8 mouse cellular contexts compared by ENCODE assay signal in genomic region chr1:160231013-160231412, GRCm38 (mm10). TPM values are rescaled to one million over a fixed set of nuclear protein-coding genes. Genes with fewer than 3 reads are reported as not detected.
DNase-seq lines count a peak whose midpoint lies in the region; ATAC-seq and TF ChIP-seq lines count a peak whose summit lies in the region.

No protein-coding gene starts in this region.

- H3K4me3 ChIP-seq in liver, embryonic 14.5 days (ENCODE audit: insufficient read depth in 1 of 2, low read depth in 2 of 2, low read length in 2 of 2): no peak overlapping the region
- no peak overlapping the region for H3K4me3 ChIP-seq in liver, embryonic 11.5 days (ENCODE audit: low read depth, low read length)
- H3K4me3 ChIP-seq in forebrain, embryonic 11.5 days (ENCODE audit: low read depth, low read length): no peak overlapping the region
- H3K4me3 ChIP-seq in forebrain, embryonic 15.5 days: no peak overlapping the region

- no peak for TF ChIP-seq EP300 in liver, embryonic 14.5 days (IDR thresholded peaks at IDR 0.05; ENCODE audit: low read depth)

- H3K27ac ChIP-seq in liver, embryonic 14.5 days: no peak overlapping the region
- H3K27ac ChIP-seq in liver, embryonic 11.5 days (ENCODE audit: low read depth, low read length): no peak overlapping the region
- H3K27ac ChIP-seq in forebrain, embryonic 11.5 days (ENCODE audit: low read depth, low read length): no peak overlapping the region
- no peak overlapping the region for H3K27ac ChIP-seq in forebrain, embryonic 15.5 days (replicated peaks)

- 58% methylated on average over 4 of the region's 4 CpGs for WGBS in liver, embryonic 14.5 days (ENCODE audit: insufficient replicate concordance)
- WGBS in liver, embryonic 11.5 days: 58% methylated on average over 4 of the region's 4 CpGs
- WGBS in forebrain, embryonic 11.5 days: 65% methylated on average over 4 of the region's 4 CpGs
- 49% methylated on average over 4 of the region's 4 CpGs for WGBS in forebrain, embryonic 15.5 days

- intact Hi-C loops in gastrocnemius, postnatal 14 days (cut with DNase I; ENCODE audit: low total_unique reads): loop anchor here (5.0 kb wide), 1 partner anchor 146 kb away; no protein-coding TSS in a partner anchor

- peak; percentile 16 for DNase-seq in gastrocnemius, postnatal 10 days
- no peak for DNase-seq in gastrocnemius, postnatal 14 days
- DNase-seq in liver, embryonic 14.5 days (ENCODE audit: low read depth in 3 of 3, low spot score in 3 of 3): peak in 1 of 3 experiments; percentile 26
- no peak for DNase-seq in liver, embryonic 11.5 days (ENCODE audit: low spot score)
- peak; percentile 32 for DNase-seq in ES-CJ7 (ENCODE audit: low read depth, low spot score)
- DNase-seq in forelimb bud, embryonic 11.5 days (ENCODE audit: low read depth, low spot score): peak; percentile 53
- DNase-seq in forebrain, embryonic 11.5 days (ENCODE audit: low spot score): no peak

- no peak for ATAC-seq in liver, embryonic 14.5 days (ENCODE audit: insufficient read depth)
- ATAC-seq in liver, embryonic 11.5 days (replicated peaks; ENCODE audit: low FRiP score): no peak
- ATAC-seq in forebrain, embryonic 11.5 days (replicated peaks; ENCODE audit: low FRiP score): no peak
- no peak for ATAC-seq in forebrain, embryonic 15.5 days (replicated peaks)

- H3K27me3 ChIP-seq in liver, embryonic 14.5 days (ENCODE audit: control insufficient read depth, insufficient read depth, low read length): no peaks in the 10 kb centered on the region
- H3K27me3 ChIP-seq in liver, embryonic 11.5 days (replicated peaks; ENCODE audit: control insufficient read depth, insufficient read depth, low read length): no peaks in the 10 kb centered on the region
- H3K27me3 ChIP-seq in forebrain, embryonic 11.5 days (ENCODE audit: control insufficient read depth, insufficient read depth, low read length): no peaks in the 10 kb centered on the region
- no peaks in the 10 kb centered on the region for H3K27me3 ChIP-seq in forebrain, embryonic 15.5 days

- H3K36me3 ChIP-seq in liver, embryonic 14.5 days (replicated peaks; ENCODE audit: control insufficient read depth, insufficient read depth, low read depth): no peaks in the 10 kb centered on the region
- no peaks in the 10 kb centered on the region for H3K36me3 ChIP-seq in liver, embryonic 11.5 days (ENCODE audit: control insufficient read depth, insufficient read depth, low read length)
- H3K36me3 ChIP-seq in forebrain, embryonic 11.5 days (ENCODE audit: control insufficient read depth, insufficient read depth, low read length): no peaks in the 10 kb centered on the region
- no peaks in the 10 kb centered on the region for H3K36me3 ChIP-seq in forebrain, embryonic 15.5 days

- H3K4me1 ChIP-seq in liver, embryonic 14.5 days (replicated peaks; ENCODE audit: control insufficient read depth in 2 of 2, insufficient read depth in 2 of 2, low read length in 1 of 2): peaks cover 2% of the 10 kb centered on the region in 2 experiments; a peak in 2 of 4 replicates
- no peaks in the 10 kb centered on the region for H3K4me1 ChIP-seq in liver, embryonic 11.5 days (replicated peaks; ENCODE audit: control insufficient read depth, insufficient read depth, low read length)
- no peaks in the 10 kb centered on the region for H3K4me1 ChIP-seq in forebrain, embryonic 11.5 days (replicated peaks; ENCODE audit: control insufficient read depth, insufficient read depth, low read length)
- H3K4me1 ChIP-seq in forebrain, embryonic 15.5 days: peaks cover 6% of the 10 kb centered on the region

- H3K4me2 ChIP-seq in liver, embryonic 14.5 days (ENCODE audit: low read depth): no peak overlapping the region
- no peak overlapping the region for H3K4me2 ChIP-seq in liver, embryonic 11.5 days
- no peak overlapping the region for H3K4me2 ChIP-seq in forebrain, embryonic 11.5 days (ENCODE audit: low read depth, low read length, severe bottlenecking)
- H3K4me2 ChIP-seq in forebrain, embryonic 15.5 days (replicated peaks): no peak overlapping the region

- TF ChIP-seq CTCF in liver, embryonic 14.5 days (IDR thresholded peaks at IDR 0.05; ENCODE audit: low read depth): peak; percentile 33; the same call in 1 of the 2 replicates

- H3K9ac ChIP-seq in liver, embryonic 14.5 days (replicated peaks): no peak overlapping the region
- no peak overlapping the region for H3K9ac ChIP-seq in liver, embryonic 11.5 days (ENCODE audit: low read depth, low read length)
- H3K9ac ChIP-seq in forebrain, embryonic 11.5 days (ENCODE audit: low read length): no peak overlapping the region
- no peak overlapping the region for H3K9ac ChIP-seq in forebrain, embryonic 15.5 days (replicated peaks)

- H3K9me3 ChIP-seq in liver, embryonic 14.5 days (ENCODE audit: control insufficient read depth, low read length): no peaks in the 10 kb centered on the region
- no peaks in the 10 kb centered on the region for H3K9me3 ChIP-seq in liver, embryonic 11.5 days (ENCODE audit: control insufficient read depth, low read length)
- H3K9me3 ChIP-seq in forebrain, embryonic 11.5 days (ENCODE audit: control insufficient read depth, low read length): no peaks in the 10 kb centered on the region
- no peaks in the 10 kb centered on the region for H3K9me3 ChIP-seq in forebrain, embryonic 15.5 days

RNA-seq across cellular contexts. Expression of gene Cacybp, which starts 18.3 kb away (rescaled TPM):
- total RNA-seq in gastrocnemius, postnatal 10 days (2021): 10 to 100 TPM; 46.5 to 51.4 TPM
- 10 to 100 TPM; 33.6 to 37.9 TPM for total RNA-seq in gastrocnemius, postnatal 14 days (2021)
- 23.2 and 41.9 TPM in 2 replicates for polyA plus RNA-seq in liver, embryonic 14.5 days (2012; rRNA removed)
- polyA plus RNA-seq in liver, embryonic 14.5 days (2014; fragmentation: Nextera tagmentation; extraction: Ambion mirVana): 161 and 163 TPM in 2 replicates
- polyA plus RNA-seq in liver, embryonic 11.5 days (2014; fragmentation: Nextera tagmentation; extraction: Ambion mirVana): 415 and 437 TPM in 2 replicates
- 316 and 341 TPM in 2 replicates for polyA plus RNA-seq in forebrain, embryonic 11.5 days (2014; fragmentation: Nextera tagmentation; extraction: Ambion mirVana)
- polyA plus RNA-seq in forebrain, embryonic 15.5 days (2015; fragmentation: Nextera tagmentation; extraction: Ambion mirVana): 284 and 296 TPM in 2 replicates

RNA-seq across cellular contexts. Expression of gene Mrps14, which starts 36.0 kb away (rescaled TPM):
- total RNA-seq in gastrocnemius, postnatal 10 days (2021): 10 to 100 TPM; 75.7 to 84.0 TPM
- total RNA-seq in gastrocnemius, postnatal 14 days (2021): 10 to 100 TPM; 76.2 to 80.1 TPM
- 12.3 and 34.6 TPM in 2 replicates for polyA plus RNA-seq in liver, embryonic 14.5 days (2012; rRNA removed)
- polyA plus RNA-seq in liver, embryonic 14.5 days (2014; fragmentation: Nextera tagmentation; extraction: Ambion mirVana): 211 and 219 TPM in 2 replicates
- 308 and 309 TPM in 2 replicates for polyA plus RNA-seq in liver, embryonic 11.5 days (2014; fragmentation: Nextera tagmentation; extraction: Ambion mirVana)
- polyA plus RNA-seq in forebrain, embryonic 11.5 days (2014; fragmentation: Nextera tagmentation; extraction: Ambion mirVana): 225 and 235 TPM in 2 replicates
- polyA plus RNA-seq in forebrain, embryonic 15.5 days (2015; fragmentation: Nextera tagmentation; extraction: Ambion mirVana): 178 and 182 TPM in 2 replicates

Comparison
In these comparisons a context has a peak if more than half of its experiments do, and no peak if none do; other contexts are left out.
1. DNase-seq: peak in gastrocnemius, postnatal 10 days (single experiment), ES-CJ7 (single experiment) and forelimb bud, embryonic 11.5 days (single experiment); none in gastrocnemius, postnatal 14 days (single experiment), liver, embryonic 11.5 days (single experiment) and forebrain, embryonic 11.5 days (single experiment).